Mouse (Mus musculus) urinary bladder, postnatal 0 days (tissue): ENCODE measurements around the gene Tbca. TPM values are rescaled to one million over a fixed set of nuclear protein-coding genes. Genes with fewer than 3 reads are reported as not detected.

Source experiments
- polyA plus RNA-seq: library from polyadenylated mRNA; unstranded; fragments of >200 nt; fragmentation: Nextera tagmentation; extraction: Ambion mirVana; gene quantifications from 2 replicates; pipeline ENCODE4 v1.2.1, GENCODE M21; 2015

The Tbca gene
- polyA plus RNA-seq: 188 and 212 TPM in 2 replicates

GRCm38 (mm10) chr13:94788771-94789649 lies at the start of gene Tbca:
Tbca (plus strand) TSS chr13:94788910.

DNA sequence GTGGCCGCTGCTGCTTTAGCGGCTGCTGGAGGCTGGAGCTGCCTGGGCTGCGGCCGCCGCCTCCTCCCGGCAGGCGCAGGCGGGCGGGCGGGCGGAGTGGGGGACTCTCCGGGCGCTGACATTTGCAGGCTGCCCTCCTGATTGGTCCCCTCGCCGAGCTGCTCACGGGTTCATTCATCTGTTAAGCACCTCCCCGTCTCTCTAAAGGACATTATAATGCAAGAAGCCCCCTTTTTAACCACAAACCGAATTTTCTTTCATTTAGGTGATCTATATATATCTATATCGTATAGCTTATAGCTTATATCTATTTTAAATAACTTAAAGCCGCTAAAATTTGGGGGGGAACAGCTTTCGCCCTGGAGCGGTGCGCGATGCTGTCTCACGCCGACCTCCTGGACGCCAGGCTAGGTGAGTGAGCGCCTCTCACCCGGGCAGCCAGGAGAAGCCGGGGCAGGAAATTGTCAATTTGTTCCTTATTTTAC lies 86.7 kb downstream of the Tbca start, which contains the start of gene Otp:
Gene Otp (plus strand): TSS at position 207 of the 485 bp plus-strand sequence.

Other genes starting within 250 kb of the Tbca start
- gene Otp, start 86.7 kb downstream of the Tbca start, polyA plus RNA-seq: not detected in 2 replicates
- gene Wdr41, start 187.4 kb downstream of the Tbca start, polyA plus RNA-seq: 15.9 and 16.6 TPM in 2 replicates